Mouse (Mus musculus) kidney, postnatal 4 days (tissue): ENCODE results near the gene Coro1a.

ENCODE experiments used
- DNase-seq, 2 experiments: peaks; one replicate each; pipeline ENCODE4 v3.0.0; 2021; ENCODE audit warnings: mixed read lengths in 2 of 2

Gene Coro1a

GRCm38 (mm10) chr7:126679683-126680082, 27.9 kb downstream of the Coro1a start:
- DNase-seq = no peak

DNA sequence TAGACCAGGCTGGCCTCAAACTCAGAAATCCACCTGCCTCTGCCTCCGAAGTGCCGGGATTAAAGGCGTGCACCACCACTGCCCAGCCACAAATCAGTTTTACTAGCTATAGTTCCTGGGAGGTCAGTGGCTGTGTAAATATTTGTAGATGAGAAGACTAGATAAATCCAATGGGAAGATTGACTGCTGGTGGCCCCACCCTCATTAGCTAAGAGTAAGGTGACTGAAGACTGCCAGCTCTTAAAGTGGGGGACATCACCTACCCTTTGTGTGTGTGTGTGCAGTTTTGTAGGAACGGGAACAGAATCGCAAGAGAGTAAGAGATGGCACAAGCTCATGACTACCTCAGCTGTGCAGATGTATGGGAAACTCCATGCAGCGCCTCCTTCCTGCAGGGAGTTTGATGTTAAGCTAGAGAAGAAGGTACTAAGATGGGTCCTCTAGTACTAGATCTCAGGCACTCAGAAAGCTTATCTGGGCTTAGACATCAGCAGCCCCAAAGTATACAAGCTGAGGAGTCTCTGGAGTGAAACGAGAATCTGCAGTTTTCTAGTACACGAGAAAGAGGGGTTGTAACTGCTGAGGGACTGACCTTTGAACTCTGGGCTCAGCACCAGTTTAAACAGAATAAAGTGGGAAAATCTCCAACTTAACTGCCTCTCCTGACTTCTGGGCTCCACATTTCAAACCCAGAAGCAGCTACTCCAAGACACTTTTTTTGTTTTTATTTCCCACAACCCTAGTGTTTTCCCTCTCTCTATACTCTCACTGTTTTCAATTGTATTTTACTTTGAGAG, 28.8 kb downstream of the Coro1a start:
- DNase-seq = no peak

DNA sequence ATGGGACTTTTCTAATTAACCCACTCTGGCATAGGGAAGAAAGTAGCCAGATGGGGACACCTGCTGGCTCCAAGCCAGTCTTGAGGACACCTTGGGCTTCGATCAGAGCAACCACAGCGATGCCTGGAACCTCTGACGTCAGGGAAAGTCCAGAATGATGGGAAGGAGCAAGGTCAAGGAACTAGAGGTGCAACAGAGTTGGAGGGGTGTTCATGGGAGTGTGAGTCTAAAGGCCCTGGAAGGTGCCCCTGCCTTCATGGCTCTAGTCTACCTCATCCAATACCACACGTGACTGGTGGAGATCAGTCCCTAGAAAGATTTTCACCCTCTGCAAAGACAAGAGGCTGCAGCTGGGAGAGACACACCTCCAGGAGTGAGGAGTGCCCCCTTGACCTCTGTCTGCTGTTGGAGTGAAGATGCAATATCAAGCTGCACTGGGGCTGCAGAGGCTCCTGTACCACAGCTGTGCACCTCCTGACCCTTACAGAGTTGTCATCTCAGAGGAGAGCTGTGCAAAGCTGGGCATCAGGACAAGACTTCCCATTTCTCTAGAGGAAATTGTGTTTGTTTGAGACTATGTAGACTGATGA, 30.9 kb downstream of the Coro1a start:
- DNase-seq = no peak

- peak in 1 of 2 experiments; percentile 37 for DNase-seq
Measured at GRCm38 (mm10) chr7:126676207-126676606, 31.4 kb downstream of the Coro1a start, which contains the start of gene Sult1a1. Sult1a1 (minus strand) TSS chr7:126676432.

- DNase-seq = no peak
Measured at GRCm38 (mm10) chr7:126675104-126675503, 32.5 kb downstream of the Coro1a start.

DNA sequence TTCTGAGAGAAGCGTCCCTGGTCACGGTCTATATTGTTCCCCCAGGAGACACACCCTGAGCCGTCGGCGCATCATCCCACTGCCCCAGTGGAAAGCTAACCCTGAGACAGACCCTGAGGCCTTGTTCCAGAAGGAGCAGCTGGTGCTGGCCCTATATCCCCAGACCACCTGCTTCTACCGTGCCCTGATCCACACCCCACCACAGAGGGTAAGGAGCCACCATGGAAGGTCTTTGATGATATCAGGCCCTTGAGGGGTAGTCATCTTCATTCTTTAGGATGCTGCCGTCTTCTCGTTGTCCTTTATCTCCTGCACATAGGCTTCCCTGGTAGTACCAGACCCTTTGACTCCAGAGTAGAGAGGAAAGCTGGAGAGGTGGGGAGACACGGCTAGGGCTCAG, 35.5 kb downstream of the Coro1a start:
- no peak for DNase-seq

- DNase-seq = no peak
Measured at GRCm38 (mm10) chr7:126670152-126670551, 37.4 kb downstream of the Coro1a start.

- DNase-seq = no peak
Measured at GRCm38 (mm10) chr7:126668452-126668851, 39.1 kb downstream of the Coro1a start.

DNA sequence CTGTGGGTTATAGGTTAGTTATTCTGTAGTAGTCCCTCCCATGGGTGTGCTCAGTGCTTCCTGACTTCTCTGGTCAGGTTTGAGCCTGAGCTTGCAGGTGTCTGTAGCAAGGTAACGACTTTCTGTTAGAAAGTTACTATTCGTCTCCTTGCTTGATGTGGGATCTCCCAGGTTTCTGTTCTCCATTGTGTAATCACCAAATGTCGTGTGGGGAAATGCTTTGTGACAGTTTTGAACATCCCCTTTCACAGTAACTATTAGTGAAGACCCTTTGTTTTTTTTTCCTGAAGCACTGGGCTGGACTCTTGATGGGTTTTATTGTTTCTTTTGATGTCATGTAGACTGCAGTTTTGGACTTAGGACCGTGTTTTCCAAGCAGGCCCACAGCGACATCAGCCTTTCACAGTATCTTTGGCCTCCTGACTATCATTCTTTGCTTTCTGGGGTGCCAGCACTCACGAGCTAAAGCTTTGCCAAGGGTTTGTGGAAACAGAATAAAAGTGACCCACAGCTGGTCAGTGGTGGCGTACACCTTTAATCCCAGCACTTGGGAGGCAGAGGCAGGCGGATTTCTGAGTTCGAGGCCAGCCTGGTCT, 40.0 kb downstream of the Coro1a start:
- no peak for DNase-seq

DNA sequence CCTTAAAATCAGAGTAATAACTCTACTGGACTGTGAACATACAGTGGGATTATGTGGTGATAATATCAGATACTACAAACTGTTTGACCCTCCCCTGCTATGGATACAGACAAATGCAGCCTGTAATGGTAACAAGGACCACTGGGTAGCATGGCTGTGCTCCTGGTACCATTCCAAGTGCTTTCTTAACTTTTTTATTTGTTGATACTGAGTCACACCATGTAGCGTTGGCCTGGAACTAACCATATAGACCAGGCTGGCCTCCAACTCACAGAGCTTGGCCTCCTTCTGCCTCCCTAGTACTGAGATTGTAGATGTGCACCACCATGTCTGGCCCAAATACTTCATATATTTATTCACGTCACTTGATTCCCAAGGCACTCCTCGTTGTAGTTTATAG, 42.3 kb downstream of the Coro1a start:
- DNase-seq = peak in 1 of 2 experiments; percentile 36

GRCm38 (mm10) chr7:126663646-126664045, 43.9 kb downstream of the Coro1a start:
- no peak for DNase-seq

DNA sequence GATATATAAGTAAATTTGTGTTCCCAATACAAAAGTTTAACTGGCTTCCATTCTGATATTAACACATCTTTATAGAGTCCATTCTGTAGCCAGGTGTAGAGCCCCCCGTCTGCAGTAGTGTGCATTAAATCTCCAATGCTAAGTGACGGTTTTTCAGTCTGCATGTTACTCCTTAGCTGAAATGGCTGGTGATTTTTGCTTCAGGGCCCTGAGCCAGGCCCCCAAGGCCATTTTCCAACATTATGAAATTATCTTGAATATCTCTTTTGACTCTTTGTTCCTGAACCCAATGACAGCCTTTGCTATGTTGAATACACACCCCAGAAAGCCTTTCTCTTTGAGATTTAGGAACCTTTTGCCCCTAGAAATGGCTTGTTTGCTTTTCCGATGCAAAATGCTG, 47.8 kb downstream of the Coro1a start:
- no peak for DNase-seq

GRCm38 (mm10) chr7:126657522-126657921, 50.1 kb downstream of the Coro1a start:
- DNase-seq = no peak

DNA sequence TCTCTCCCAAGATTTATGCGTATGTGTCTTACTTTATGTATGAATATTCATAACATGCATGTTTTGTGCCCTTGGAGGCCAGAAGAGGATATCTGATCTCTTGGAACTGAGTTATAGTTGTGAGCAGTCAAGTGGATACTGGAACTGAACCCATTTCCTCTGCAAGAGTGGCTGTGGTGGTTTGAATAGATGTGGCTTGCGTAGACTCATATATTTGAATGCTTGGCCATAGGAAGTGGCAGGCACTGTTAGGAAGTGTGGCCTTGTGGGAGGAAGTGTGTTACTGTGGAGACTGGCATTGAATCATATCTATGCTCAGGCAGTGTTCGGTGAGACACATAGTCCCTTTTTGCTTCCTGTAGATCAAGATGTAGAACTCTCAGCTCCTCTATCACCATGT, 51.9 kb downstream of the Coro1a start:
- DNase-seq = no peak

DNA sequence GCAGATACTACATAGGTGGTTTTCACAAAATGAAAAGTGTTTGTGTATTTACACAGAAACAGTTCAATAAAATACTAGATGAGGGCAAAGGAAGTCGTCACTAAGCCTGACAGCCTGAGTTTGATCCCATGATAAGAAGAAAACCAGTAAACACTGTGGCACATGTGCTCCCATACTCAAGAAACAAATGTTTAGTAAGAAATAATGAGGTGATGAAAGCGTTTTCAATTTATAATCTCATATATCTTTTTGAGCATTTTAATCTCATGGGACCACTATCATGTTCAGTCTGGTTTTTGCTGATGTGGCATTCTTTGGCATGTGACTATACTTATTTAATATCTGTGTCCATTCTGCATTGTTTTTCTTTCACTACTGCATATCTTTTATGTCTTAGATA, 53.6 kb downstream of the Coro1a start:
- no peak for DNase-seq

DNA sequence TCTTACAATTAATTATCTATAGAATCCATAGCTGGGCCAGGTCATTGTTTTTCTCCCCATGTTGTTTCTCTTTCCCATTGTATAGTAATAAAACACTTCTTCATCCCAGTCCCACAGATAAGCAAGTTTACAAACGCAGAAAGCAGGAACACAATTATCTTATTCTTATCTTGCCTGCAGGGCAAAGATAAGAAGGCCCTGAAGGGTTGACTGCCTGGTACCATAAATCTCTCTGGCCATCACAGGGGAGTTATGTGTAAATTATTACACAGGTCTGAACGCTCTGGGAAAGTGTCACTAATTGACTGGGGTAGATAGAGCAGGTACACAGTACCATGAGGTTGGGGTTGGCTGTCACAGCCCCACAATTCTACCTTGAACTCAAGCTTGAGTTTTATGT, 56.7 kb downstream of the Coro1a start:
- no peak for DNase-seq
